Mouse (Mus musculus): ENCODE measurements at regions not wholly inside any gene's neighbourhood (a gene's known extent, or its start where the extent isn't known, plus 50 kb on each side); places are given as distances from the start of the nearest gene placed in this dataset.

GRCm38 (mm10) chr12:110024295-110024694, 254.6 kb upstream of the Dio3 start:
- no peak for DNase-seq (ENCODE audit: low spot score in 2 of 2)

- DNase-seq (ENCODE audit: low spot score in 2 of 2), result no peak
Observed at GRCm38 (mm10) chr12:110025171-110025570, 253.7 kb upstream of the Dio3 start.

- DNase-seq (ENCODE audit: low spot score in 2 of 2), result no peak
Observed at GRCm38 (mm10) chr12:110026033-110026750, 252.7 kb upstream of the Dio3 start.

- DNase-seq (ENCODE audit: low spot score in 2 of 2), result no peak
Observed at GRCm38 (mm10) chr12:110027345-110027744, 251.5 kb upstream of the Dio3 start.

GRCm38 (mm10) chr12:110027976-110028375, 250.9 kb upstream of the Dio3 start:
- no peak for DNase-seq (ENCODE audit: low spot score in 2 of 2)

GRCm38 (mm10) chr12:110028646-110029045, 250.2 kb upstream of the Dio3 start:
- DNase-seq (ENCODE audit: low spot score in 2 of 2), result no peak

- no peak for DNase-seq (ENCODE audit: low spot score in 2 of 2)
Observed at GRCm38 (mm10) chr12:110031326-110031725, 247.5 kb upstream of the Dio3 start.

- no peak for DNase-seq (ENCODE audit: low spot score in 2 of 2)
Observed at GRCm38 (mm10) chr12:110035171-110035570, 243.7 kb upstream of the Dio3 start.

- peak; percentile 50 to 60 for DNase-seq (ENCODE audit: low spot score in 2 of 2)
Observed at GRCm38 (mm10) chr12:110040682-110041081, 238.2 kb upstream of the Dio3 start.

- no peak for DNase-seq (ENCODE audit: low spot score in 2 of 2)
Observed at GRCm38 (mm10) chr12:110041782-110042181, 237.1 kb upstream of the Dio3 start.

- DNase-seq (ENCODE audit: low spot score in 2 of 2), result no peak
Observed at GRCm38 (mm10) chr12:110044266-110044665, 234.6 kb upstream of the Dio3 start.

- DNase-seq (ENCODE audit: low spot score in 2 of 2), result no peak
Observed at GRCm38 (mm10) chr12:110044721-110045120, 234.1 kb upstream of the Dio3 start.

GRCm38 (mm10) chr12:110045770-110046330, 233.0 kb upstream of the Dio3 start:
- DNase-seq (ENCODE audit: low spot score in 2 of 2), result peak in 1 of 2 experiments; percentile 34

GRCm38 (mm10) chr12:110046613-110047012, 232.3 kb upstream of the Dio3 start:
- DNase-seq (ENCODE audit: low spot score in 2 of 2), result no peak

GRCm38 (mm10) chr12:110047466-110048250, 231.2 kb upstream of the Dio3 start:
- DNase-seq (ENCODE audit: low spot score in 2 of 2), result peak; percentile 21 to 41

- DNase-seq (ENCODE audit: low spot score in 2 of 2), result peak; percentile 59 to 68
Observed at GRCm38 (mm10) chr12:110049154-110049736, 229.6 kb upstream of the Dio3 start.

GRCm38 (mm10) chr12:110059321-110059720, 219.5 kb upstream of the Dio3 start:
- no peak for DNase-seq (ENCODE audit: low spot score in 2 of 2)

- DNase-seq (ENCODE audit: low spot score in 2 of 2), result no peak
Observed at GRCm38 (mm10) chr12:110061961-110062360, 216.9 kb upstream of the Dio3 start.

- DNase-seq (ENCODE audit: low spot score in 2 of 2), result no peak
Observed at GRCm38 (mm10) chr12:110063013-110063412, 215.9 kb upstream of the Dio3 start.

- DNase-seq (ENCODE audit: low spot score in 2 of 2), result no peak
Observed at GRCm38 (mm10) chr12:110066361-110066885, 212.4 kb upstream of the Dio3 start.

- DNase-seq (ENCODE audit: low spot score in 2 of 2), result no peak
Observed at GRCm38 (mm10) chr12:110070506-110070905, 208.4 kb upstream of the Dio3 start.

- DNase-seq (ENCODE audit: low spot score in 2 of 2), result no peak
Observed at GRCm38 (mm10) chr12:110071823-110072222, 207.0 kb upstream of the Dio3 start.

All from left cerebral cortex, adult 18-20 months (tissue).